Mouse (Mus musculus) megakaryocyte, embryonic 14.5 days (primary cell): ENCODE measurements around the gene Dusp1.

ENCODE experiments used
- FLI1 ChIP-seq: IDR thresholded peaks from 2 replicates; pipeline ENCODE4 v1.6.1; 2012; ENCODE audit warnings: low read length, inconsistent platforms, mixed read lengths
- GATA1 ChIP-seq: IDR thresholded peaks from 3 replicates; pipeline ENCODE4 v1.6.1; 2012; ENCODE audit warnings: mixed read lengths, low read length, inconsistent platforms, borderline replicate concordance

- TF ChIP-seq GATA1 (no peak), FLI1 (no peak)
Measured at GRCm38 (mm10) chr17:26584558-26585136, 22.7 kb upstream of the Dusp1 start.
